Mouse (Mus musculus): ENCODE measurements around the gene 1810055G02Rik.

The 1810055G02Rik gene

GRCm38 (mm10) chr19:3742716-3743115 lies 34.6 kb downstream of the 1810055G02Rik start:
- DNase-seq (ENCODE audit: low read depth, low spot score), result no peak

- no peak for DNase-seq (ENCODE audit: low read depth, low spot score)
Measured at GRCm38 (mm10) chr19:3743362-3743761, 35.3 kb downstream of the 1810055G02Rik start.

- DNase-seq (ENCODE audit: low read depth, low spot score), result peak; percentile 61
Measured at GRCm38 (mm10) chr19:3743851-3744512, 35.9 kb downstream of the 1810055G02Rik start.

GRCm38 (mm10) chr19:3752621-3753239 lies 44.6 kb downstream of the 1810055G02Rik start:
- DNase-seq (ENCODE audit: low read depth, low spot score), result no peak

- no peak for DNase-seq (ENCODE audit: low read depth, low spot score)
Measured at GRCm38 (mm10) chr19:3753240-3753633, 45.1 kb downstream of the 1810055G02Rik start.

- DNase-seq (ENCODE audit: low read depth, low spot score), result no peak
Measured at GRCm38 (mm10) chr19:3753738-3754137, 45.6 kb downstream of the 1810055G02Rik start.

- no peak for DNase-seq (ENCODE audit: low read depth, low spot score)
Measured at GRCm38 (mm10) chr19:3757861-3758260, 49.8 kb downstream of the 1810055G02Rik start.

- DNase-seq (ENCODE audit: low read depth, low spot score), result no peak
Measured at GRCm38 (mm10) chr19:3765221-3765820, 57.2 kb downstream of the 1810055G02Rik start.

GRCm38 (mm10) chr19:3766378-3766777 lies 58.3 kb downstream of the 1810055G02Rik start:
- no peak for DNase-seq (ENCODE audit: low read depth, low spot score)

GRCm38 (mm10) chr19:3767276-3767780 lies 59.2 kb downstream of the 1810055G02Rik start, which contains the start of gene Kmt5b:
TSS of gene Kmt5b (plus strand) at chr19:3767421.
- DNase-seq (ENCODE audit: low read depth, low spot score), result peak; percentile 57
